Mouse (Mus musculus) heart, postnatal 14 days (tissue): ENCODE measurements around the gene Grm4. TPM values are rescaled to one million over a fixed set of nuclear protein-coding genes. Genes with fewer than 3 reads are reported as not detected.

Experiments used
- DNase-seq, 2 experiments: peaks; one replicate each; pipeline ENCODE4 v3.0.0; 2021 to 2022
- intact Hi-C: fragments of 180-260 bp; cut with DNase I; formaldehyde crosslinking; loops from one replicate; pipeline ENCODE4 v1.15.1; 2025
- total RNA-seq, 2 experiments: library from RNA; stranded (reverse); gene quantifications; 2 replicates each; pipeline ENCODE4 v1.2.3; 2021

Grm4 gene
- total RNA-seq, 2 experiments from 2014 or later, result 0.15 to 0.19 TPM

- intact Hi-C loops, result no loop called here
- no peak for DNase-seq
Measured at GRCm38 (mm10) chr17:27456364-27456763, 64.8 kb downstream of the Grm4 start.

DNA sequence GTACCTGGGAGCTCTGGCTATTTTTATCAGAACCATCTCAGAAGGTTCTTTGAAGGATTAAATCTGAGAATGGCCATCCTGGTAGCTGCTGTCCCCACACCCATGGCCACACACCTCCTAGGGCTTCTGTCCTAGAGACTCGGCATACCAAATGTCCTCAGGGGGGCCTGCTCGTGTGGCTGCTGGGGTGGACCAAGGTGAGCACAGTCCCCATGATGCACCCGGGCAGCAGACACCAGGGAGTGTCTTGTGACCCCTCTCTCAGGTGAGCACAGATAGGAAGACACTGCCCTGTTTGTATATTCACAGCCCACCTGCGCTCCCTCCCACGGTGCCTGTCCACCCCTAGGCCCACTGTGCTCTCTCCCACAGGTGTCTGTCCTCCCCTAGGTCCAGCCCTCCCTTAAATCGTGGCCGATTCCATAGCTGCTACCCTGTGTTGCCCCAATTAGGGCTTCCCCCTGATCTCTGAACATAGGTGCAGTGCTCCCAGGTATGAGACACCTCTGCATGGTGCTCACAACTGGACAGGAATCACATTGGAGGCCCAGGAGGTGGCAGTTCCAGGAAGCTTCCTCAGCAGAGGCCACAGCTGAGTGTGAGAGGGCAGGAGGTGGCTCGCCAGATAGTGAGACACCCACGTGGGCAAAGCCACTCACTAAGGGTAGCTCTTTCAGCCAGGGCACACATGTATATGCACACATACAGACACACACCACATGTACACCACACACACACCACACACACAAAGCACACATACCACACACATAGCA lies 66.0 kb downstream of the Grm4 start:
- intact Hi-C loops, result no loop called here
- no peak for DNase-seq

- no peak for DNase-seq
- intact Hi-C loops, result no loop called here
Measured at GRCm38 (mm10) chr17:27454396-27454795, 66.8 kb downstream of the Grm4 start.

- intact Hi-C loops, result no loop called here
- DNase-seq, result no peak
Measured at GRCm38 (mm10) chr17:27453045-27453444, 68.2 kb downstream of the Grm4 start.

GRCm38 (mm10) chr17:27451787-27452186 lies 69.4 kb downstream of the Grm4 start:
- intact Hi-C loops, result no loop called here

GRCm38 (mm10) chr17:27451216-27451615 lies 70.0 kb downstream of the Grm4 start:
- no peak for DNase-seq
- intact Hi-C loops, result no loop called here

More at GRCm38 (mm10) chr17:27451787-27452186, 69.4 kb downstream of the Grm4 start:
- no peak for DNase-seq

DNA sequence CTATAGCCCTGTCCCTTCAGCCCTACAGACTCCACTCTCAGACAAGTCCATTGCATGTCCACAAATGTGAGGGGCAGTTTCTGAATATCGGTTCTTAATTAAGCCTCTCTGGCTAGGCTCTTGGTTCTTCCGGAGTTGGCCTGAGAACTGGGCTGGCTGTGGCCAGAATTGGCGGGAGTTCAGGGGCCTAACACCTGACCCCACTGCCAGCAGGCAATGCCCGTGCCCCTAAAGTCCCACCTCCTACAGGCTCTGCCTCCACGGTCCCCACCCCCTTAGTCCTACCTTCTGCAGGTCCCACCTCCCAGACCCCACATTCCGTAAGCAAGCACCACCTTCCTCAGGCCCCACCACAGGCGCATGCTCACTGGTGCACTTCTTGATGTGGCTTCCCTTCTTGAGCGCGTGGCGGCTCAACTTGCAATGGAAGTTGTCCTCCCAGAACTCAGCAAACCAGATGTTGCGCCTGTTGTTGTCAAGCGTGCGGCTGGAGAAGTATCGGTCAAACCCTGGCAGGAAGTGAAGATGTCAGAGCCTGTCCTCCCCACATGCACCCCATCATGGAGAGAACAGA lies 71.4 kb downstream of the Grm4 start:
- no peak for DNase-seq
- intact Hi-C loops, result no loop called here

DNA sequence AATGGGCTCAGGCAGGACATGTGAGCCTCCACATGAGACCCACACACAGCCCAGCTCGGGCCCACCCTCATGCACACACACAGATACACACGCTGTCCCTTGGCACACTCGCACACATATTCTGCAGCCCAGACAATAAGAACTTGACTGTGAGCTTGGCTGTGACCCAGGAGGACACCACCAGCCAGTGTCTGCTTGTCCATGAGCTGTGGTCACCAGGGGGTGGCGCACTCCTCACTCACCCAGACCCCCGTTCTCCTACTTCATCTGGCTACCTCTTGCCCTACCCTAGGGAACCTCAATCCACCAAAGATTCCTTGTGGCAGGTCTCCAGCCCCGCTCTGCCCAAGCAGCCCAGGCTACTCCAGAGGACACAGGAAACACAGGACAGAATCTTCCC lies 72.5 kb downstream of the Grm4 start:
- no peak for DNase-seq
- intact Hi-C loops, result no loop called here

DNA sequence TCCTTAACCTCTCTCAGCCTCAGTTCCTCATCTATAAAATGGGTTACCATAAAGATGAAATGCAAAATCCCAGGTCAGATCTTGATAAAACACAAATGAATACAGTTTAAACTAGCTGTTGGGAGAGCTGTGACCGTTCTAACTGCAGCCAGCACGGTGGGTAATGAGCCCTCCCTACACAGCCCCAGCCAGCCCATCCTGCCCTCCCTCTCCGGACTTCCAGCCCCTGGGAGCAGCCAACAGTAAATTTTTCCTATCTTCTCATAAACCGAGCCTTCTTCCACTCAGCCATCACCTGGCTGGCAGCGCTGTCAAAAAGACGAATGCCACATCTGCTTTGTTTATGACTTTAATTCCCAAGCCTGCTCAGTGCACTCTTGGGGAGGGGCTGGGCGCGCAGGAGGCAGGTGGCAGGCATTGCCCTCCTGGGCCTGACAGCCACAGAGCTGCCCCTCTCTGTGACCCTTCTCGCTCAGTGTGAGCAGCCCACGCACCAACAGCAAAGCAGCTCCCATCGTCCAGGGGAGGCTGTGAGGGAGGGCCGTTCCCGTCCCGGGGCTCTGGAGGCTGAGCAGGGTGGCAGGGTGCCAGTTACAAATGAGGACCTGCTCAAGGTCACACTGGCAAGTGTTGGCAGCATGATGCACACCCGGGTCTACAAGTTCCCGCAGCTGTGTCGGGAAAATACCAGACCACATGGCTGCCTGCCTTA lies 75.7 kb downstream of the Grm4 start:
- DNase-seq, result peak; percentile 47 to 49
- intact Hi-C loops, result no loop called here

GRCm38 (mm10) chr17:27442538-27443113 lies 78.6 kb downstream of the Grm4 start:
- intact Hi-C loops, result no loop called here

GRCm38 (mm10) chr17:27441778-27442177 lies 79.4 kb downstream of the Grm4 start:
- intact Hi-C loops, result no loop called here
- no peak for DNase-seq

More at GRCm38 (mm10) chr17:27442538-27443113, 78.6 kb downstream of the Grm4 start:
- no peak for DNase-seq

- intact Hi-C loops, result no loop called here
- no peak for DNase-seq
Measured at GRCm38 (mm10) chr17:27435799-27436198, 85.4 kb downstream of the Grm4 start.

GRCm38 (mm10) chr17:27435225-27435624 lies 86.0 kb downstream of the Grm4 start:
- intact Hi-C loops, result no loop called here
- no peak for DNase-seq

GRCm38 (mm10) chr17:27434066-27434465 lies 87.1 kb downstream of the Grm4 start:
- no peak for DNase-seq
- intact Hi-C loops, result no loop called here

DNA sequence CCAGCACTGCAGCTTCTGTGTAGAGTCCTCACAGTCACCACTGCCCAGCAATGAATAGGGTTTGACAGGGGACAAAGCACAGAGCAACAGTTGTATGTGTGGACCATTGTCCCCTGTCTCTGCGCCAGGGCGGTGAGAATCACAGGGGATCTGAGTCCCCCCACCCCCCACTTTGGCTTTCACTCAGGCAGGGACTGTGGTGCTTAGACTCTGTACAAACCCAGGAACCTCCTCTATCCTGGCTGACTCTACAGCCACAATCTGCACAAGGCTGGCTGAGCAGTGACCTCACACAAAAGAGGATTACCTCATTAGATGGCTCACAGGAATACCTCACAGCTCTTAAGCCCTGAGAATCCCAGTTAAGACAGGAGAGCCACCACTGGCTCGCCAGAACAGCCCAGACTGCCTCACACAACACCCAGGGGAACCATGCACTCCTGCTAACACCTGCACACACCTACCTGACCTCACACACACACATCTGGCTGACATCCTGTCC lies 88.0 kb downstream of the Grm4 start:
- no peak for DNase-seq
- intact Hi-C loops, result no loop called here

DNA sequence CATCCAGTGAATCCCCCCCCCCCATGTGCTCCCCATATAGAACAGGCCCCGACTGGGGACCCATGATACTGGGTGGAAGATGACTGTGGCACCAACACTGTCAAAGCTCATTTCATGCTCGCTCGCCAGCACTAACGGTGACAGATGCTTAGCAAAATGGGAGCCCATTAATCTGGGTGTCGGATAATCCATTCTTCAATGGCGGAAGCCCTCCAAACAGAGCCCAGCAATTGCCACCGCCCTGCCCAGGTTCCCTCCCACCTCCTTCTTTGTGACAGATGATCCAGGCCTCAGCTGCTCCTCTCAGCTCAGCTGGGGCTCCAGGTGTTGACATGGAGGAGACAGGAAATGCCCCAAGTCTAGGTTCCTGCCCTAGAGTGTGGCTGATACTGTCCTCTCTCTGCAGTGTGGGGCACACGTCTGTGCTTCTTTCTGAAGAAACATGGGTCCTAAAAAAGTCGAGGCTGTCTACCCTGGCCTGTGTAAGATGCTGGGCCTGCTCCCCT lies 89.0 kb downstream of the Grm4 start:
- intact Hi-C loops, result no loop called here
- no peak for DNase-seq

- DNase-seq, result no peak
- intact Hi-C loops, result no loop called here
Measured at GRCm38 (mm10) chr17:27431049-27431839, 90.0 kb downstream of the Grm4 start.

- DNase-seq, result no peak
- intact Hi-C loops, result no loop called here
Measured at GRCm38 (mm10) chr17:27429757-27430156, 91.4 kb downstream of the Grm4 start.

DNA sequence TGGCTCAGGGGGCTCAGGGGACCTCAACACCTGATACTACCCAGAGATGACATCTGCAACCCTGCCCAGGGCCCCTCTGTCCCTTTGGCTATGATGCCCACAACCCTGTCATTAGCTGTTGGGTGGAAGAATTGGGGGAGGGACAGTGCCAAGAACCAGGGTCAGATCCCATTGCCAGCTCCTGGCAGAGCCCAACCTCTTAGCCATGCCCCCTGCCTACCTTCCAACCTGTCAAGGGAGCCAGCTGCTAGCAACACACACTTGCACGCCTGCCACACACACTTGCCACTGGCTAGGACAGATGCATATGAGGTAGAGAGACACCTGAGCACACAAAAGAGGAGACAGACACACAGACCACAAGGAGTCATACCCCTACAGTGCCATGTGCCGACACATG lies 96.2 kb downstream of the Grm4 start:
- no peak for DNase-seq
- intact Hi-C loops, result no loop called here

DNA sequence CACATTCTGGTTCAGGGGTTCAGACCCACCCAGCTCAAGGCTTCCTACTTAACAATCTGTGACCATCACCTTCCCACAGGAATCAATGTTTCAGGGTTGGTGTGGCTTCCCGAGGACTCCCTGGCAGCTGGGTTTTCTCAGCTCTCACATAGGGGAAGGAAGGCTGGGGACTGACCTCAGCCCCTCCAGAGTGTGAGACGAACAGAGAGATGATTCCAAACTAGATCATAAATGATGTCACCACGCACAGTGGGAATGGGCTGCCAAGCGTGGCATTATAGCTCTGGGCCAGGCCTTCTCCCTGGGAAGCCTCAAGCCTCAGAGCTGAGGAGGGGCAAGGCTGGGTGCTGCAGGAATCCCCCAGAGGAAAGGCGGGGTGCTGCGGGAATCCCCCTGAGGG lies 96.8 kb downstream of the Grm4 start:
- intact Hi-C loops, result no loop called here
- DNase-seq, result no peak
